Mouse (Mus musculus) MEL (cell line): ENCODE data around the gene E2f2. TPM values are rescaled to one million over a fixed set of nuclear protein-coding genes. Genes with fewer than 3 reads are reported as not detected.
A peak's percentile ranks its signal among the peaks of the same experiment; 100 is the strongest.

Experiments
- DNase-seq: peaks from one replicate; pipeline ENCODE4 v3.0.0; 2011; ENCODE audit warnings: low read depth, low spot score
- H3K27ac ChIP-seq: 2 replicates; pipeline ENCODE4 v1.5.1; 2012; ENCODE audit warnings: low read depth, mild to moderate bottlenecking, control low read depth, low read length, moderate library complexity; ENCODE audit not compliant: control insufficient read depth
- H3K27me3 ChIP-seq, 2 experiments: fragments of 150-350 bp in 1 of 2; sonication (generic) in 1 of 2; 2 replicates each; pipeline ENCODE4 v1.6.1; 2012; ENCODE audit warnings: low read length in 2 of 2, mild to moderate bottlenecking in 2 of 2, improper control_type of control experiment in 1 of 2, moderate library complexity in 1 of 2; ENCODE audit not compliant: insufficient read depth in 2 of 2, control insufficient read depth in 1 of 2
- H3K36me3 ChIP-seq, 2 experiments: 2 replicates each; pipeline ENCODE4 v1.6.1; 2012 to 2014; ENCODE audit warnings: low read length in 2 of 2, improper control_type of control experiment in 1 of 2, inconsistent platforms in 1 of 2, mild to moderate bottlenecking in 1 of 2; ENCODE audit not compliant: insufficient read depth in 2 of 2, control insufficient read depth in 1 of 2
- H3K4me1 ChIP-seq, 2 experiments: fragments of 150-350 bp in 1 of 2; sonication (generic) in 1 of 2; 2 replicates each; pipeline ENCODE4 v1.6.1; 2012; ENCODE audit warnings: low read length in 2 of 2, improper control_type of control experiment in 1 of 2, mild to moderate bottlenecking in 1 of 2; ENCODE audit not compliant: insufficient read depth in 2 of 2, control insufficient read depth in 1 of 2
- H3K4me3 ChIP-seq, 2 experiments: fragments of 150-350 bp in 1 of 2; sonication (generic) in 1 of 2; 2 replicates each; pipeline ENCODE4 v1.5.1; 2012; ENCODE audit warnings: low read depth in 2 of 2, low read length in 2 of 2, mild to moderate bottlenecking in 2 of 2, moderate library complexity in 2 of 2, control low read depth in 1 of 2, improper control_type of control experiment in 1 of 2; ENCODE audit not compliant: control insufficient read depth in 1 of 2, insufficient read depth in 1 of 2
- H3K79me2 ChIP-seq: 2 replicates; pipeline ENCODE4 v1.6.1; 2012; ENCODE audit warnings: mild to moderate bottlenecking, low read length, moderate library complexity; ENCODE audit not compliant: control insufficient read depth, poor library complexity, insufficient read depth
- H3K9ac ChIP-seq: 2 replicates; pipeline ENCODE4 v1.6.1; 2012; ENCODE audit warnings: low read depth, mild to moderate bottlenecking, control low read depth, low read length, moderate library complexity; ENCODE audit not compliant: control insufficient read depth, poor library complexity, severe bottlenecking
- H3K9me3 ChIP-seq: fragments of 150-350 bp; sonication (generic); replicated peaks from 2 replicates; pipeline ENCODE4 v1.6.1; 2012; ENCODE audit warnings: mild to moderate bottlenecking, low read length, improper control_type of control experiment, moderate library complexity; ENCODE audit not compliant: insufficient read depth
- BHLHE40 ChIP-seq: IDR thresholded peaks from 2 replicates; pipeline ENCODE4 v1.6.1; 2012; ENCODE audit warnings: low read depth, mild to moderate bottlenecking, inconsistent platforms, low read length, improper control_type of control experiment, borderline replicate concordance
- CHD1 ChIP-seq: IDR thresholded peaks from 2 replicates; pipeline ENCODE4 v1.6.1; 2012; ENCODE audit warnings: low read depth, mild to moderate bottlenecking, inconsistent platforms, low read length, improper control_type of control experiment
- CHD2 ChIP-seq: IDR thresholded peaks from 2 replicates; pipeline ENCODE4 v1.6.1; 2011; ENCODE audit warnings: low read length, improper control_type of control experiment
- ELF1 ChIP-seq: IDR thresholded peaks from 2 replicates; pipeline ENCODE4 v1.6.1; 2014; ENCODE audit warnings: low read depth, mild to moderate bottlenecking, inconsistent platforms, low read length, improper control_type of control experiment, moderate library complexity
- EP300 ChIP-seq, 2 experiments: IDR thresholded peaks; 2 replicates each; pipeline ENCODE4 v1.6.1; 2011; ENCODE audit warnings: improper control_type of control experiment in 2 of 2, low read length in 2 of 2, low read depth in 1 of 2, mild to moderate bottlenecking in 1 of 2
- GABPA ChIP-seq: IDR thresholded peaks from 2 replicates; pipeline ENCODE4 v1.6.1; 2012; ENCODE audit warnings: low read depth, mild to moderate bottlenecking, inconsistent platforms, low read length, improper control_type of control experiment, moderate library complexity
- GATA1 ChIP-seq: IDR thresholded peaks from 2 replicates; pipeline ENCODE4 v1.6.1; 2011; ENCODE audit warnings: low read depth, low read length, improper control_type of control experiment
- JUND ChIP-seq: IDR thresholded peaks from 2 replicates; pipeline ENCODE4 v1.6.1; 2011; ENCODE audit warnings: low read depth, mild to moderate bottlenecking, improper control_type of control experiment, low read length
- KAT2A ChIP-seq: conservative IDR thresholded peaks from 2 replicates; pipeline ENCODE4 v1.6.1; 2012; ENCODE audit warnings: low read depth, low read length, improper control_type of control experiment, inconsistent platforms
- MAFK ChIP-seq: IDR thresholded peaks from 2 replicates; pipeline ENCODE4 v1.6.1; 2011; ENCODE audit warnings: low read depth, mild to moderate bottlenecking, low read length, improper control_type of control experiment, borderline replicate concordance
- MAZ ChIP-seq: IDR thresholded peaks from 2 replicates; pipeline ENCODE4 v1.6.1; 2012; ENCODE audit warnings: low read depth, mild to moderate bottlenecking, inconsistent platforms, low read length, improper control_type of control experiment
- MEF2A ChIP-seq: IDR thresholded peaks from 2 replicates; pipeline ENCODE4 v1.6.1; 2014; ENCODE audit warnings: low read depth, mild to moderate bottlenecking, inconsistent platforms, low read length, improper control_type of control experiment; ENCODE audit not compliant: poor library complexity, insufficient replicate concordance, severe bottlenecking; ENCODE audit errors: extremely low read depth
- MXI1 ChIP-seq: IDR thresholded peaks from 2 replicates; pipeline ENCODE4 v1.6.1; 2011; ENCODE audit warnings: mild to moderate bottlenecking, low read depth, low read length, improper control_type of control experiment
- MYB ChIP-seq: IDR thresholded peaks from 2 replicates; pipeline ENCODE4 v1.6.1; 2011; ENCODE audit warnings: mild to moderate bottlenecking, low read depth, low read length, improper control_type of control experiment
- MYC ChIP-seq: IDR thresholded peaks from 2 replicates; pipeline ENCODE4 v1.6.1; 2011; ENCODE audit warnings: low read depth, mild to moderate bottlenecking, low read length, improper control_type of control experiment, moderate library complexity
- NELFE ChIP-seq: IDR thresholded peaks from 2 replicates; pipeline ENCODE4 v1.6.1; 2011; ENCODE audit warnings: low read depth, low read length, improper control_type of control experiment
- NRF1 ChIP-seq: IDR thresholded peaks from 2 replicates; pipeline ENCODE4 v1.6.1; 2014; ENCODE audit warnings: low read depth, mild to moderate bottlenecking, inconsistent platforms, low read length, improper control_type of control experiment, moderate library complexity; ENCODE audit not compliant: poor library complexity, insufficient read depth, severe bottlenecking
- POLR2A ChIP-seq, 2 experiments: IDR thresholded peaks; 2 replicates each; pipeline ENCODE4 v1.6.1; 2011 to 2012; ENCODE audit warnings: low read length in 2 of 2, mild to moderate bottlenecking in 2 of 2, control low read depth in 1 of 2, improper control_type of control experiment in 1 of 2, low read depth in 1 of 2, moderate library complexity in 1 of 2; ENCODE audit not compliant: control insufficient read depth in 1 of 2, insufficient read depth in 1 of 2, poor library complexity in 1 of 2
- RAD21 ChIP-seq: IDR thresholded peaks from 2 replicates; pipeline ENCODE4 v1.6.1; 2011; ENCODE audit warnings: mild to moderate bottlenecking, low read depth, low read length, improper control_type of control experiment
- SIN3A ChIP-seq: IDR thresholded peaks from 2 replicates; pipeline ENCODE4 v1.6.1; 2012; ENCODE audit warnings: low read length, improper control_type of control experiment, inconsistent platforms
- SMC3 ChIP-seq: IDR thresholded peaks from 2 replicates; pipeline ENCODE4 v1.6.1; 2011; ENCODE audit warnings: low read depth, low read length, improper control_type of control experiment
- TAL1 ChIP-seq: IDR thresholded peaks from 2 replicates; pipeline ENCODE4 v1.6.1; 2012; ENCODE audit warnings: mild to moderate bottlenecking, inconsistent platforms, low read length, moderate library complexity, mixed read lengths
- TBP ChIP-seq: IDR thresholded peaks from 2 replicates; pipeline ENCODE4 v1.8.0; 2011; ENCODE audit warnings: low read depth, low read length, improper control_type of control experiment
- TCF12 ChIP-seq: IDR thresholded peaks from 2 replicates; pipeline ENCODE4 v1.6.1; 2014; ENCODE audit warnings: low read depth, mild to moderate bottlenecking, inconsistent platforms, low read length, improper control_type of control experiment, moderate library complexity
- UBTF ChIP-seq: IDR thresholded peaks from 2 replicates; pipeline ENCODE4 v1.6.1; 2012; ENCODE audit warnings: low read depth, mild to moderate bottlenecking, inconsistent platforms, low read length, improper control_type of control experiment, moderate library complexity, borderline replicate concordance; ENCODE audit not compliant: insufficient read depth
- USF2 ChIP-seq, 2 experiments: IDR thresholded peaks; 2 replicates each; pipeline ENCODE4 v1.6.1; 2011 to 2012; ENCODE audit warnings: improper control_type of control experiment in 2 of 2, low read length in 2 of 2, borderline replicate concordance in 1 of 2, inconsistent platforms in 1 of 2, low read depth in 1 of 2, mild to moderate bottlenecking in 1 of 2; ENCODE audit not compliant: insufficient read depth in 1 of 2
- ZC3H11A ChIP-seq: IDR thresholded peaks from 2 replicates; pipeline ENCODE4 v1.6.1; 2012; ENCODE audit warnings: low read depth, mild to moderate bottlenecking, inconsistent platforms, low read length, improper control_type of control experiment
- ZKSCAN1 ChIP-seq: IDR thresholded peaks from 2 replicates; pipeline ENCODE4 v1.6.1; 2012; ENCODE audit warnings: low read depth, mild to moderate bottlenecking, inconsistent platforms, low read length, improper control_type of control experiment, moderate library complexity
- ZMIZ1 ChIP-seq: IDR thresholded peaks from 2 replicates; pipeline ENCODE4 v1.6.1; 2012; ENCODE audit warnings: low read depth, mild to moderate bottlenecking, inconsistent platforms, low read length, improper control_type of control experiment, moderate library complexity
- polyA plus RNA-seq, 2 experiments: library from polyadenylated mRNA; stranded (reverse) in 1 of 2; unstranded in 1 of 2; fragments of >175 nt in 1 of 2; fragments of >200 nt in 1 of 2; gene quantifications; 2 replicates each; pipeline versions ENCODE4 v1.2.1 to v1.2.4; 2012; ENCODE audit warnings: low replicate concordance in 2 of 2, low read depth in 1 of 2; ENCODE audit not compliant: insufficient read length in 2 of 2, insufficient read depth in 1 of 2, missing spikeins in 1 of 2
- total RNA-seq: library from RNA; depleted of rRNA; stranded (reverse); fragments of 300-350 nt; gene quantifications from 2 replicates; pipeline ENCODE4 v1.2.3, GENCODE M21; 2012

Gene E2f2
- total and polyA plus RNA-seq, 3 experiments: 11.2 to 25.4 TPM; not detected in 1

DNA sequence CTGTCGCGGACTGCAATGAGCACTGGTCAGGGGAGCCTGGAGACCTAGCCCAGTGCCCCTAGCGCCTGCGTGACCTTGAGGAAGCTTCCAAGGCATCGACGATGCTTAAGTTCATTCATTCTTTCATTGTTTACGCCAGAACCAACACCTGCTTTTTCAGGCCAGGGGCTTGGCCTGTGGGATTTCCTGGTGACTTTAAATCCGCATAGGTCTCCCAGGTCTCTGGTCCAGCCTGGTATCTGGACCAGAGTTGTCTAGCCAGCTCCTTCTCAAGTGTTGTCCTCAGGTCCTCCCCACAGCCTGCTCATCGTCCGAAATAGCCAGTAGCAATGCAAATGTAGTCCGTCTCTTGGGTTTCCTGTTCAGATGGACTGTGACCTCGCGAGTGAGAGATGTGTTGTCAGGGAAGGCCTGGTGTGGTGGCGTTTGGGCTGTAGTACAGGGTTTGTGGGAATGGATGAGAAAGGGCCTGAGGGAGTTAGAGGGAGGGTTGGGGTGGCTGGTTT, 1.1 kb downstream of the E2f2 start (continued):
- peak; percentile 2; the same call in 1 of the 2 replicates for TF ChIP-seq NELFE
- peak; percentile 11 for TF ChIP-seq SIN3A
- TF ChIP-seq MXI1: peak; percentile 23; the same call in 1 of the 2 replicates
- TF ChIP-seq BHLHE40: no peak
- TF ChIP-seq GABPA: no peak
- TF ChIP-seq UBTF: no peak
- no peak for TF ChIP-seq MYC
- peak in 1 of 2 experiments; percentile 25; a peak in 1 of 4 replicates for TF ChIP-seq POLR2A (IDR thresholded peaks at IDR 0.05; ENCODE audit: control insufficient read depth in 1 of 2, insufficient read depth in 1 of 2, low read depth in 1 of 2, low read length in 2 of 2, poor library complexity in 1 of 2)
- TF ChIP-seq ZMIZ1: no peak
- no peak; the same call in 1 of the 2 replicates for TF ChIP-seq KAT2A
- no peak for TF ChIP-seq MYB

DNA sequence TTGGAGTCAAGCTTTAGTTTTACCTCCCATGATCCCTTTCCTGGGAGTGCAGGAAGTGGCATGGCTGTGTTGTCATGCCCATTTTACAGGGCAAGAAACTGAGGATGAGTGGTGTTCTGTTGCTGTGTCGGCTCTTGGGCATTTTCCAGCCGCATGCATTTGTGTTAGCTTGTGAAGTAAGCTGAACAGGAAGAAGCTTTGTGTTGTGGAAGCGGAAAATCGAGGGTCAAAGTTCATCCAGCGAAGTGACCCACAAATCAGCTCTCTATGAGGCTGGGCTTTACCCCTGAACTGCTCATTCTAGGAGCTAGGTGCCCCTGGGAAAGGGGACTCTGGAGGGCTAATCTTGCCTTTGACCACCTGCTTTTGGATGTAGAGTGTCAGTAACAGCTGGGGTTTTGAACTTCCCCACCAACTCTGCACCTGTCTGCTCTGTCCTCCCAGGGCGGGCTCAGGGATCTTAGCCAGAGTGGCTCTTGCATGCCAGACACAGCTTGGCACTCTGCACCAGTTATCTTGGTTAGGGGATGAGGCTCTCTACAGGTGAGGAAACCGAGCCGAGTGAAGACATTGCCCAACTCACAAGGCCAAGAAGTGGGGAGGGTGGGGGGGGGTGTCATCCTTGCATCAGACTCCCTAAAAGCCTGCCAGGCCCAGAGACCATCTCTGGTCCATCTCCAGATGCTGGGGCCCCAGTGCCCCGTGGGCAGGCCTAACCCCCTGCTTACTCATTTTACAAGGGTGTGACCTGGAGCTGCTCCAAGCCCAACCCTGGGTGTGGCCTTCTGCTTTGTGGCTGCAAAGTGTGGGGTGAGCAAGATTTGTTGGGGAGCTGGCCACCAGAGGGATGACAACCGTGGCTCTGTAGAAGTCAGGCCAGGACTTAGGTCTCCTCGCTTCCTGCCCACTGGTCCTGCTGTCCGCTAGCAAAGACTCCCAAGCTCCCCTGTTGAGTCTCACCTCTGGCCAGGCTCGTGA, 2.3 kb downstream of the E2f2 start:
- Histone ChIP-seq H3K4me3 (peak overlapping the region; percentile 15 to 92), H3K36me3 (peaks cover 0 to 49% of the 10 kb centered on the region in 2 experiments; a peak in 2 of 4 replicates), H3K79me2 (peaks cover 42% of the 10 kb centered on the region), H3K9ac (peak overlapping the region; percentile 99), H3K9me3 (no peaks in the 10 kb centered on the region), H3K4me1 (peaks cover 18 to 57% of the 10 kb centered on the region in 2 experiments), H3K27me3 (no peaks in the 10 kb centered on the region), H3K27ac (peak overlapping the region; percentile 99)
- DNase-seq: peak; percentile 92
- TF ChIP-seq SIN3A (peak; percentile 58), TCF12 (peak; percentile 52; the same call in 1 of the 2 replicates), SMC3 (no peak), BHLHE40 (no peak), TAL1 (0 out of 2 replicates have a peak, but pooled peaks have one; percentile 10), UBTF (no peak), CHD1 (no peak), POLR2A (IDR thresholded peaks at IDR 0.05; ENCODE audit: control insufficient read depth in 1 of 2, insufficient read depth in 1 of 2, low read depth in 1 of 2, low read length in 2 of 2, poor library complexity in 1 of 2) (peak in 1 of 2 experiments; percentile 22; a peak in 1 of 4 replicates), MXI1 (no peak; the same call in 1 of the 2 replicates), NRF1 (no peak), ZC3H11A (no peak), MEF2A (no peak), ELF1 (no peak), MAZ (no peak), GABPA (no peak), JUND (no peak), RAD21 (no peak), ZKSCAN1 (no peak), MYC (no peak), USF2 (IDR thresholded peaks at IDR 0.05; ENCODE audit: borderline replicate concordance in 1 of 2, insufficient read depth in 1 of 2, low read depth in 1 of 2, low read length in 2 of 2) (no peak), TBP (no peak), MYB (no peak), CHD2 (no peak), MAFK (no peak; the same call in 1 of the 2 replicates), GATA1 (no peak), EP300 (IDR thresholded peaks at IDR 0.05; ENCODE audit: low read depth in 1 of 2, low read length in 2 of 2) (peak in 1 of 2 experiments; percentile 41; a peak in 1 of 4 replicates)
